Mouse (Mus musculus) c-Kit-negative CD71-positive TER-119-positive erythroid progenitor cells, embryonic 14.5 days (primary cell): Measurements from ENCODE around the gene D6Ertd527e.

Source experiments
- DNase-seq: peaks from one replicate; pipeline ENCODE4 v3.0.0-alpha.2; 2013; ENCODE audit warnings: low read depth, low spot score

Gene D6Ertd527e

GRCm38 (mm10) chr6:87111493-87111892 is 6.9 kb downstream of the D6Ertd527e start:
- no peak for DNase-seq

GRCm38 (mm10) chr6:87112125-87112524 is 7.6 kb downstream of the D6Ertd527e start:
- DNase-seq = no peak

GRCm38 (mm10) chr6:87115981-87116380 is 11.4 kb downstream of the D6Ertd527e start:
- DNase-seq = no peak

GRCm38 (mm10) chr6:87116596-87116995 is 12.1 kb downstream of the D6Ertd527e start:
- DNase-seq = no peak

GRCm38 (mm10) chr6:87119066-87119837 is 14.7 kb downstream of the D6Ertd527e start:
- no peak for DNase-seq

- DNase-seq = no peak
These were observed 15.4 kb downstream of the D6Ertd527e start for GRCm38 (mm10) chr6:87119975-87120374.

- no peak for DNase-seq
These were observed 16.1 kb downstream of the D6Ertd527e start for GRCm38 (mm10) chr6:87120661-87121060.

GRCm38 (mm10) chr6:87121961-87122360 is 17.4 kb downstream of the D6Ertd527e start:
- no peak for DNase-seq

GRCm38 (mm10) chr6:87123406-87123805 is 18.9 kb downstream of the D6Ertd527e start:
- DNase-seq = no peak

GRCm38 (mm10) chr6:87123973-87124372 is 19.4 kb downstream of the D6Ertd527e start:
- DNase-seq = no peak

- no peak for DNase-seq
These were observed 22.7 kb downstream of the D6Ertd527e start for GRCm38 (mm10) chr6:87127049-87127753.

GRCm38 (mm10) chr6:87129861-87130260 is 25.3 kb downstream of the D6Ertd527e start:
- no peak for DNase-seq

GRCm38 (mm10) chr6:87130628-87131027 is 26.1 kb downstream of the D6Ertd527e start:
- DNase-seq = no peak

- no peak for DNase-seq
These were observed 26.5 kb downstream of the D6Ertd527e start for GRCm38 (mm10) chr6:87131078-87131477.

GRCm38 (mm10) chr6:87133520-87133919 is 29.0 kb downstream of the D6Ertd527e start:
- DNase-seq = no peak

- DNase-seq = no peak
These were observed 29.5 kb downstream of the D6Ertd527e start for GRCm38 (mm10) chr6:87133966-87134546.

- no peak for DNase-seq
These were observed 33.9 kb downstream of the D6Ertd527e start for GRCm38 (mm10) chr6:87138479-87138878.

GRCm38 (mm10) chr6:87139796-87140553 is 35.4 kb downstream of the D6Ertd527e start:
- peak; percentile 53 for DNase-seq

- no peak for DNase-seq
These were observed 37.7 kb downstream of the D6Ertd527e start for GRCm38 (mm10) chr6:87142239-87142638.

- no peak for DNase-seq
These were observed 39.0 kb downstream of the D6Ertd527e start for GRCm38 (mm10) chr6:87143594-87143993.

- DNase-seq = no peak
These were observed 43.4 kb downstream of the D6Ertd527e start for GRCm38 (mm10) chr6:87147921-87148320.

- no peak for DNase-seq
These were observed 45.9 kb downstream of the D6Ertd527e start for GRCm38 (mm10) chr6:87150471-87150870.
